Mouse (Mus musculus): ENCODE measurements around the gene Sh3bgrl2. TPM values are rescaled to one million over a fixed set of nuclear protein-coding genes. Genes with fewer than 3 reads are reported as not detected.

Sh3bgrl2 gene
- total and polyA plus RNA-seq, 2 experiments from 2014 or later: 6.3 to 10.6 TPM

- 85% methylated on average over 13 of the region's 13 CpGs for WGBS
- no peak for TF ChIP-seq CTCF (IDR thresholded peaks at IDR 0.05)
- Histone ChIP-seq H3K36me3 (ENCODE audit: insufficient read depth, low read length) (no peaks in the 10 kb centered on the region), H3K4me2 (ENCODE audit: low read depth, low read length, poor library complexity, severe bottlenecking) (no peak overlapping the region), H3K4me1 (ENCODE audit: insufficient read depth, low read length) (no peaks in the 10 kb centered on the region), H3K27ac (ENCODE audit: low read depth, low read length) (no peak overlapping the region), H3K4me3 (ENCODE audit: low read depth, low read length) (no peak overlapping the region), H3K27me3 (ENCODE audit: insufficient read depth, low read length) (no peaks in the 10 kb centered on the region), H3K9ac (replicated peaks; ENCODE audit: low read length, poor library complexity, severe bottlenecking) (no peak overlapping the region), H3K9me3 (ENCODE audit: low read length) (no peaks in the 10 kb centered on the region)
- no peak for ATAC-seq (ENCODE audit: low FRiP score)
- no peak for DNase-seq (ENCODE audit: low spot score)
Measured at GRCm38 (mm10) chr9:83596646-83597481, 48.7 kb downstream of the Sh3bgrl2 start.

GRCm38 (mm10) chr9:83598047-83598446, 49.9 kb downstream of the Sh3bgrl2 start:
- Histone ChIP-seq H3K4me1 (ENCODE audit: insufficient read depth, low read length) (no peaks in the 10 kb centered on the region), H3K4me2 (ENCODE audit: low read depth, low read length, poor library complexity, severe bottlenecking) (no peak overlapping the region), H3K36me3 (ENCODE audit: insufficient read depth, low read length) (no peaks in the 10 kb centered on the region), H3K9ac (replicated peaks; ENCODE audit: low read length, poor library complexity, severe bottlenecking) (no peak overlapping the region), H3K27ac (ENCODE audit: low read depth, low read length) (no peak overlapping the region), H3K9me3 (ENCODE audit: low read length) (no peaks in the 10 kb centered on the region), H3K4me3 (ENCODE audit: low read depth, low read length) (no peak overlapping the region), H3K27me3 (ENCODE audit: insufficient read depth, low read length) (no peaks in the 10 kb centered on the region)
- 53% methylated on average over 7 of the region's 7 CpGs for WGBS
- ATAC-seq (ENCODE audit: low FRiP score) (no peak), DNase-seq (ENCODE audit: low spot score) (no peak)
- no peak for TF ChIP-seq CTCF (IDR thresholded peaks at IDR 0.05)

DNA sequence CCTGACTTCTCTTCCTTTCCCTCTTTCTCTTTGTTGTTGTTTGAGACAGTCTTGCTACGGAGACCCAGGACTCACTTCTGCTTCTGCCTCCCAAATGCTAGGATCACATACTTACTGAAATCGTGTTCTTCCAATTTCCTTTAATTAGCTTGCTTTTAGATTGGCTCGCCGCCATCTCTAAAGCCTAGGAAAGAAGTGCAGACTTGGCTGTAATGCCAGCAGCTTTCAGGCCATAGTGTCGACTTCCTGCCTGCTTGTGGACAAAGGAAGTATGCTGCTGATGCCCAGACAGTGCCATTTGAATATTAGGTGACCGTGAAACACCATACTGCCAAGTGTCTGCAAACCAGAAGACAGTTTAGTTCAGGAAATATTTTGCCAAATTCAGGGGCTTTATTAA, 51.4 kb downstream of the Sh3bgrl2 start:
- 51% methylated on average over 6 of the region's 6 CpGs for WGBS
- no peak for ATAC-seq (ENCODE audit: low FRiP score)

DNA sequence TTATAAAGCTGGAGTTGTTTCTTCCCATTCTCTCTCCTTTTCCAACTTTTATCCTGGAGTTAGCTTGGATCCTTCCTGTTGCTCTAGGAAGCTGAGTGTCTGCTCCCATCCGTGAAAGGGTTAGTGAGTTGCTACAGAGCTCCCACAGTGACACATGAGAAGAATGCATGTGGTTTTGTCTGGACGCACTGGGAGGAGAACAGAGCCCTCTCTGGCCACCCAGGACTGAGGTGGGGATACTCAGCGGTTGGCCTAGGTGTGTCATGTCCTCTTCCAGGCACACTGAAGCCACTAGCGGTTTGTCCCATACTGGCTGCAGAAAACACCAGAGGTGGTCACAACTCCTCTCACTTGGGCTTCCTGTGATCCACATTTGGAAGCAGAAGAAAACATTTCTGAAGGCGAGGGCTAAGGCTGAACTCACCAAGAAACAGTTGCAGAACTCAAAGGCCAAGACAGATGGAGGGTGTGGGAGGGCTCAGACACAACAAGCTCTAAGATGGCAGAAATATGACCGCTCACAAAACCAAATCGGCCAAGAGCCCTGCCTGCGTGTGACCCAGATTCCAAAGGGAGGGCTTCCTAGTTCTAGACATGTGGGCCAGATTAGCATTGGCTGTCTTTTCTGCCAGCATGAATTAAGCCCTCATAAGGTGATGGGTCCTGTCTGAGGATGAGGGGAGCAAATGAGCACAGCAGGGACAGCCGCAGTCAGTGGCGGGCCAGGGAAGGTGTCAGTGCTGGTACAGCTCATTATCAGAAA, 52.3 kb downstream of the Sh3bgrl2 start:
- 60% methylated on average over 10 of the region's 10 CpGs for WGBS
- Histone ChIP-seq H3K27me3 (ENCODE audit: insufficient read depth, low read length) (no peaks in the 10 kb centered on the region), H3K9ac (replicated peaks; ENCODE audit: low read length, poor library complexity, severe bottlenecking) (no peak overlapping the region), H3K4me3 (ENCODE audit: low read depth, low read length) (no peak overlapping the region), H3K4me1 (ENCODE audit: insufficient read depth, low read length) (no peaks in the 10 kb centered on the region), H3K4me2 (ENCODE audit: low read depth, low read length, poor library complexity, severe bottlenecking) (no peak overlapping the region), H3K27ac (ENCODE audit: low read depth, low read length) (no peak overlapping the region), H3K36me3 (ENCODE audit: insufficient read depth, low read length) (no peaks in the 10 kb centered on the region), H3K9me3 (ENCODE audit: low read length) (no peaks in the 10 kb centered on the region)
- no peak for TF ChIP-seq CTCF (IDR thresholded peaks at IDR 0.05)
- no peak for ATAC-seq (ENCODE audit: low FRiP score)
- DNase-seq (ENCODE audit: low spot score): no peak

More for the DNA sequence above, 51.4 kb downstream of the Sh3bgrl2 start:
- no peak for TF ChIP-seq CTCF (IDR thresholded peaks at IDR 0.05)
- Histone ChIP-seq H3K4me1 (ENCODE audit: insufficient read depth, low read length) (no peaks in the 10 kb centered on the region), H3K36me3 (ENCODE audit: insufficient read depth, low read length) (no peaks in the 10 kb centered on the region), H3K4me2 (ENCODE audit: low read depth, low read length, poor library complexity, severe bottlenecking) (no peak overlapping the region), H3K27ac (ENCODE audit: low read depth, low read length) (no peak overlapping the region), H3K4me3 (ENCODE audit: low read depth, low read length) (no peak overlapping the region), H3K9me3 (ENCODE audit: low read length) (no peaks in the 10 kb centered on the region), H3K27me3 (ENCODE audit: insufficient read depth, low read length) (no peaks in the 10 kb centered on the region), H3K9ac (replicated peaks; ENCODE audit: low read length, poor library complexity, severe bottlenecking) (no peak overlapping the region)
- peak; percentile 48 for DNase-seq (ENCODE audit: low spot score)

GRCm38 (mm10) chr9:83602176-83602770, 54.1 kb downstream of the Sh3bgrl2 start:
- Histone ChIP-seq H3K36me3 (ENCODE audit: insufficient read depth, low read length) (no peaks in the 10 kb centered on the region), H3K4me1 (ENCODE audit: insufficient read depth, low read length) (no peaks in the 10 kb centered on the region), H3K9me3 (ENCODE audit: low read length) (no peaks in the 10 kb centered on the region), H3K4me3 (ENCODE audit: low read depth, low read length) (no peak overlapping the region), H3K4me2 (ENCODE audit: low read depth, low read length, poor library complexity, severe bottlenecking) (no peak overlapping the region), H3K27ac (ENCODE audit: low read depth, low read length) (no peak overlapping the region), H3K27me3 (ENCODE audit: insufficient read depth, low read length) (no peaks in the 10 kb centered on the region), H3K9ac (replicated peaks; ENCODE audit: low read length, poor library complexity, severe bottlenecking) (no peak overlapping the region)
- no peak for TF ChIP-seq CTCF (IDR thresholded peaks at IDR 0.05)
- DNase-seq (ENCODE audit: low spot score): no peak
- no peak for ATAC-seq (ENCODE audit: low FRiP score)
- 33% methylated on average over 6 of the region's 6 CpGs for WGBS

Measured in midbrain, postnatal 0 days (tissue).